Mouse (Mus musculus): ENCODE measurements around the gene S100a2. TPM values are rescaled to one million over a fixed set of nuclear protein-coding genes. Genes with fewer than 3 reads are reported as not detected.

S100a2 gene
- total and polyA plus RNA-seq, 3 experiments = not detected

DNA sequence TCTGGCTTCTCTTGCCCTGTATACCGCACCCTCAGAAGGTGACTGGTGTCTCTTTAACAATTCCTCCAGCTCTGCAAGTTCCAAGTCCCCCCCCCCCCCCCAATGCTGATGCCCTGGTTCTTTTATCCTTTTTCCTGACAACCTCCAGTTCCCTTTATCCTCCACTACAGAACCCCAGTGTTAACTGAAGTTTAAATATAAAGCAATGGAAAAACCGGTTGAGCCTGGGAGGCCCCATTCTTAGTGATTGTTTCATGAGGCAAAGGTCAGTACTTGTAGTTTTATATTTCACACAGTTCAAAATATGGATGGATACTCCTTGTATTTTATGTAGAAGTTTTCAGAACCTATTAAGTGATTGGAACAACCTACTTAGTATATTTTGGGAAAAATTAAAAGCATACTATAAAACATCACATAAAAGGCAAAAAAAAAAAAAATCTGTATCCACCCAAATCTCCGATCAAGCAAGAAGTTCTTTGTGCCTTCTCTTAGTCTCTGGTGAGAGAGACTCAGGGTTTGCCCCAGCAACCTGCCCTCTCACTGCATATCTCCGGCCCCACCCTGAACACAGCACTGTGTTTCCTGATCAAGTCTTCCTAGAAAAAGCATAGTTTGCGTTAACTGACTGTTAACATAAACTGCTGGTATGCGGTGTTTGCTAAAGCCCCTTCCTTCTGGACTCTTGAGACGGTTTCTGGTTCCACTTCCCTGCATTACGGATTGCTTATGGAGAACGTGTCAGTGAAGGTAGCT lies 36.4 kb downstream of the S100a2 start:
- H3K4me1 ChIP-seq (ENCODE audit: control insufficient read depth in 1 of 2, insufficient read depth in 2 of 2, low read length in 2 of 2) = no peaks in the 10 kb centered on the region
- no peak overlapping the region for H3K27ac ChIP-seq (ENCODE audit: control insufficient read depth, low read depth, low read length)
- DNase-seq (ENCODE audit: low read depth, low spot score) = no peak
- H3K79me2 ChIP-seq (ENCODE audit: control insufficient read depth, insufficient read depth, low read length, poor library complexity) = no peaks in the 10 kb centered on the region
- H3K4me3 ChIP-seq (ENCODE audit: control insufficient read depth in 1 of 2, insufficient read depth in 1 of 2, low read depth in 2 of 2, low read length in 2 of 2) = no peak overlapping the region
- no peak for TF ChIP-seq MAZ (IDR thresholded peaks at IDR 0.05; ENCODE audit: low read depth, low read length)
- no peak for TF ChIP-seq MAFK (IDR thresholded peaks at IDR 0.05; ENCODE audit: borderline replicate concordance, low read depth, low read length)
- TF ChIP-seq NELFE (IDR thresholded peaks at IDR 0.05; ENCODE audit: low read depth, low read length) = no peak
- no peak for TF ChIP-seq BHLHE40 (IDR thresholded peaks at IDR 0.05; ENCODE audit: borderline replicate concordance, low read depth, low read length)
- TF ChIP-seq CHD2 (IDR thresholded peaks at IDR 0.05; ENCODE audit: low read length) = no peak
- no peak for TF ChIP-seq ZNF384 (IDR thresholded peaks at IDR 0.05; ENCODE audit: low read depth, low read length)
- TF ChIP-seq TAL1 (IDR thresholded peaks at IDR 0.05; ENCODE audit: low read length) = no peak
- TF ChIP-seq JUND (IDR thresholded peaks at IDR 0.05; ENCODE audit: low read depth, low read length) = no peak
- TF ChIP-seq POLR2AphosphoS2 (IDR thresholded peaks at IDR 0.05; ENCODE audit: low read length) = no peak
- no peak overlapping the region for H3K9ac ChIP-seq (ENCODE audit: control insufficient read depth, low read depth, low read length, poor library complexity, severe bottlenecking)
- H3K36me3 ChIP-seq (ENCODE audit: control insufficient read depth in 1 of 2, insufficient read depth in 2 of 2, low read length in 2 of 2) = no peaks in the 10 kb centered on the region
- H3K27me3 ChIP-seq (ENCODE audit: control insufficient read depth in 1 of 2, insufficient read depth in 2 of 2, low read length in 2 of 2) = peaks cover 15 to 22% of the 10 kb centered on the region in 2 experiments
- no peaks in the 10 kb centered on the region for H3K9me3 ChIP-seq (replicated peaks; ENCODE audit: insufficient read depth, low read length)

DNA sequence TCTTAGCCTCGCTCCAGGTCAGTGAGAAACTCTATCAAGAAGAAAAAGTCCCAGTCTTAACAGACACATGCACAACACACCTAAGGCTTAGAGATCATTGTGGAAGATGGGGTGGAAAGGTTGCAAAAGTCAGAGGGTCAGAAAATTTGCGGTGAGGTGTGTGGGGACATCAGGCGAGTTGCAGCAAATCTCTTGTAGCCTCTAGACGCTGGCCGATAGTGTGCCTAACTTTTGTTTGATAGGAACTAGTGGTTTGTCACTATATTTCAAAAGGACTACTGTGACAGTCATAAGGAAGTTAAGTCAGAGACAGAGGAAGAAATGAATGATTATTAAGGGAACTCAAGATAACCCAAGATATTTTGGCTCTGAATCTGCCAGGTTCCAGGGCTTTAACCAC lies 37.3 kb downstream of the S100a2 start:
- peaks cover 15 to 22% of the 10 kb centered on the region in 2 experiments for H3K27me3 ChIP-seq (ENCODE audit: control insufficient read depth in 1 of 2, insufficient read depth in 2 of 2, low read length in 2 of 2)
- no peak for TF ChIP-seq RAD21 (IDR thresholded peaks at IDR 0.05; ENCODE audit: low read depth, low read length)
- TF ChIP-seq NRF1 (IDR thresholded peaks at IDR 0.05; ENCODE audit: insufficient read depth, low read depth, low read length, poor library complexity, severe bottlenecking) = no peak
- TF ChIP-seq JUND (IDR thresholded peaks at IDR 0.05; ENCODE audit: low read depth, low read length) = no peak
- TF ChIP-seq E2F4 (IDR thresholded peaks at IDR 0.05; ENCODE audit: borderline replicate concordance, low read depth, low read length) = no peak
- no peak for TF ChIP-seq POLR2A (IDR thresholded peaks at IDR 0.05; ENCODE audit: control insufficient read depth in 1 of 2, insufficient read depth in 1 of 2, low read depth in 1 of 2, low read length in 2 of 2, poor library complexity in 1 of 2)
- TF ChIP-seq KAT2A (conservative IDR thresholded peaks at IDR 0.05; ENCODE audit: low read depth, low read length) = no peak
- no peak for TF ChIP-seq MAX (IDR thresholded peaks at IDR 0.05; ENCODE audit: low read length)
- no peak for TF ChIP-seq ETS1 (IDR thresholded peaks at IDR 0.05; ENCODE audit: low read depth, low read length)
- TF ChIP-seq MAFK (IDR thresholded peaks at IDR 0.05; ENCODE audit: borderline replicate concordance, low read depth, low read length) = no peak
- no peak for TF ChIP-seq TBP (IDR thresholded peaks at IDR 0.05; ENCODE audit: low read depth, low read length)
- no peak for TF ChIP-seq SMC3 (IDR thresholded peaks at IDR 0.05; ENCODE audit: low read depth, low read length)
- no peak for TF ChIP-seq ZKSCAN1 (IDR thresholded peaks at IDR 0.05; ENCODE audit: low read depth, low read length)
- TF ChIP-seq MYC (IDR thresholded peaks at IDR 0.05; ENCODE audit: low read depth, low read length) = no peak
- TF ChIP-seq ZMIZ1 (IDR thresholded peaks at IDR 0.05; ENCODE audit: low read depth, low read length) = no peak
- TF ChIP-seq GATA1 (IDR thresholded peaks at IDR 0.05; ENCODE audit: low read depth, low read length) = no peak
- TF ChIP-seq TCF12 (IDR thresholded peaks at IDR 0.05; ENCODE audit: low read depth, low read length) = no peak
- H3K36me3 ChIP-seq (ENCODE audit: control insufficient read depth in 1 of 2, insufficient read depth in 2 of 2, low read length in 2 of 2) = no peaks in the 10 kb centered on the region
- no peak for DNase-seq (ENCODE audit: low read depth, low spot score)
- no peak overlapping the region for H3K27ac ChIP-seq (ENCODE audit: control insufficient read depth, low read depth, low read length)
- H3K79me2 ChIP-seq (ENCODE audit: control insufficient read depth, insufficient read depth, low read length, poor library complexity) = no peaks in the 10 kb centered on the region
- no peak overlapping the region for H3K9ac ChIP-seq (ENCODE audit: control insufficient read depth, low read depth, low read length, poor library complexity, severe bottlenecking)
- H3K4me3 ChIP-seq (ENCODE audit: control insufficient read depth in 1 of 2, insufficient read depth in 1 of 2, low read depth in 2 of 2, low read length in 2 of 2) = no peak overlapping the region
- H3K9me3 ChIP-seq (replicated peaks; ENCODE audit: insufficient read depth, low read length) = no peaks in the 10 kb centered on the region
- H3K4me1 ChIP-seq (ENCODE audit: control insufficient read depth in 1 of 2, insufficient read depth in 2 of 2, low read length in 2 of 2) = no peaks in the 10 kb centered on the region
